Mouse (Mus musculus): ENCODE measurements around the gene Rhoq. TPM values are rescaled to one million over a fixed set of nuclear protein-coding genes. Genes with fewer than 3 reads are reported as not detected.

The Rhoq gene
- 17.4 and 19.7 TPM in 2 replicates for polyA plus RNA-seq (2012; rRNA removed)

GRCm38 (mm10) chr17:86962894-86963585, at the start of gene Rhoq:
Gene Rhoq (plus strand): TSS chr17:86963082.

GRCm38 (mm10) chr17:86917048-86917447, 45.8 kb upstream of the Rhoq start, which contains the start of gene Tmem247:
Gene Tmem247 (plus strand): TSS chr17:86917348.

DNA sequence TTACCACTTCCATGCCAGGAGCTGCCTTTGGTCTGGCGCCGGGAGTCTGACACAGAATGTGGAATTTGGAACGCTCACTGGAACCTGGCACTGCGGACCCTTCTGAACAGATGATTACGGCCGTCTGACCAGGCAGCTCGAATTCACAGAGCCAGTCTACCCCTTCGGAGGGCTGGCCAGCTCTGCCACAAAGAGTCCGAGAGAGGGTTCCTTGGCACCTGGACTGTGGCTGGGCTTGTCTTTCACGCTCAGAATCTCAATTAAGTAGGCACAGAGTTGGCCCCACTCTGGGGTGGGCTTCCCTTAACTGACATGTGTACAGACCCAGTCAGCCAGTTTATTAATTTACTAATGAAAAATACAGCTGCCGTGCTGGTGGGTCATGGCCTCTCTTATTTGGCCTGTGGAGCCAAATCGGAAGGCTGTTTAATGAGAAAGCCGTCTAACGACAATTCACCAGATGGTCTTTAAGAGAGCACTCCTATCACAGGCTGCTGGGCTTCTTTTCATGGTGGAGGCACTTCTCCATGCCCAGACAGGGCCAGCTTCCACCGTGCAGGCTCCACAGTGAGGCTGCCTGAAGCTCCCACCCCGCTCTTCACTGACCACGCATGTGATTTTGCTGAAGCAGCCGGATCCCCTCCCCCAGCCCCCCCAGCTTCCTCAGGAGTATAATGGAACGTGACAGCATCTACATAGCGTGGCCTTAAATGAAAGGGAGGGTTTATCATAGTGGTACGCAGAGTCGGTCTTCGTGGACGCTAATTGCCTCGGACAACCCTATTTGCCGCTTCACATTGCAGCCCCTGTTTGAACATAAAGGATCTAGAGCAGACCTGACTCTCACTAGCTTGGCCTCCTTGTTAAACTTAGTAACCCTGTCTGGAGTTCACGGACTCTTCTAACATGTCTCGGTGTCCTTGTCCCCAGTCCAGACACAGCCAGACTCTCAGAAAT, 14.8 kb upstream of the Rhoq start, which contains the start of gene Atp6v1e2:
Gene Atp6v1e2 (minus strand): TSS at position 58 of the 957 bp plus-strand sequence.

GRCm38 (mm10) chr17:87025269-87025949, 62.5 kb downstream of the Rhoq start, which contains the start of the genes Pigf and Cript:
Gene Pigf (minus strand): TSS chr17:87025406.
Gene Cript (plus strand): TSS chr17:87025550.

Other genes starting within 250 kb of the Rhoq start
- 9.3 and 11.1 TPM in 2 replicates for gene Epas1, start 209.4 kb upstream of the Rhoq start, polyA plus RNA-seq (2012; rRNA removed)
- gene Tmem247, start 45.7 kb upstream of the Rhoq start, polyA plus RNA-seq (2012; rRNA removed) = not detected in 2 replicates
- gene Atp6v1e2, start 15.2 kb upstream of the Rhoq start, polyA plus RNA-seq (2012; rRNA removed) = 0.08 and 0.09 TPM in 2 replicates
- 25.8 and 27.2 TPM in 2 replicates for gene Pigf, start 62.3 kb downstream of the Rhoq start, polyA plus RNA-seq (2012; rRNA removed)
- gene Cript, start 62.5 kb downstream of the Rhoq start, polyA plus RNA-seq (2012; rRNA removed) = 91.3 and 94.0 TPM in 2 replicates
- 22.2 and 22.4 TPM in 2 replicates for gene Socs5, start 144.6 kb downstream of the Rhoq start, polyA plus RNA-seq (2012; rRNA removed)

Data from central nervous system, embryonic 18 days (tissue).